Mouse (Mus musculus): ENCODE measurements around the gene Gm20518.

Gene Gm20518

GRCm38 (mm10) chr16:17891567-17891959 is at the start of gene Gm20518:
Gene Gm20518 (minus strand): TSS chr16:17891671.
- peak; percentile 100 for DNase-seq

- DNase-seq: no peak
These were observed 47.8 kb upstream of the Gm20518 start for GRCm38 (mm10) chr16:17939255-17939751.

GRCm38 (mm10) chr16:17938821-17939220 is 47.4 kb upstream of the Gm20518 start:
- peak; percentile 79 to 80 for DNase-seq

- DNase-seq: no peak
These were observed 46.7 kb upstream of the Gm20518 start for GRCm38 (mm10) chr16:17938187-17938586.

GRCm38 (mm10) chr16:17936776-17937175 is 45.3 kb upstream of the Gm20518 start:
- DNase-seq: no peak

- DNase-seq: no peak
These were observed 43.0 kb upstream of the Gm20518 start for GRCm38 (mm10) chr16:17934445-17934910.

GRCm38 (mm10) chr16:17933594-17934444 is 42.3 kb upstream of the Gm20518 start:
- DNase-seq: no peak

- DNase-seq: no peak
These were observed 40.5 kb upstream of the Gm20518 start for GRCm38 (mm10) chr16:17931906-17932460.

- DNase-seq: peak; percentile 29 to 46
These were observed 38.2 kb upstream of the Gm20518 start for GRCm38 (mm10) chr16:17929631-17930030.

- peak in 1 of 2 experiments; percentile 10 for DNase-seq
These were observed 37.7 kb upstream of the Gm20518 start for GRCm38 (mm10) chr16:17929211-17929610.

GRCm38 (mm10) chr16:17928627-17929104 is 37.2 kb upstream of the Gm20518 start:
- DNase-seq: peak; percentile 55 to 62

- peak; percentile 68 to 76 for DNase-seq
These were observed 36.7 kb upstream of the Gm20518 start, which contains the start of gene Slc25a1 for GRCm38 (mm10) chr16:17928087-17928580. Gene Slc25a1 (minus strand): TSS chr16:17928219.

- peak; percentile 32 to 48 for DNase-seq
These were observed 36.0 kb upstream of the Gm20518 start for GRCm38 (mm10) chr16:17927351-17928082.

- peak in 1 of 2 experiments; percentile 45 for DNase-seq
These were observed 30.7 kb upstream of the Gm20518 start for GRCm38 (mm10) chr16:17922163-17922538.

- DNase-seq: peak; percentile 96 to 97
These were observed 30.1 kb upstream of the Gm20518 start for GRCm38 (mm10) chr16:17921325-17922162.

- no peak for DNase-seq
These were observed 29.1 kb upstream of the Gm20518 start for GRCm38 (mm10) chr16:17920586-17920985.

GRCm38 (mm10) chr16:17914307-17915249 is 23.1 kb upstream of the Gm20518 start, which contains the start of gene Gsc2:
Gene Gsc2 (minus strand): TSS chr16:17915059.
- DNase-seq: no peak

- peak; percentile 93 for DNase-seq
These were observed 19.7 kb upstream of the Gm20518 start, which contains the start of gene Ess2 for GRCm38 (mm10) chr16:17911052-17911595. Gene Ess2 (minus strand): TSS chr16:17911348.

GRCm38 (mm10) chr16:17898462-17898861 is 7.0 kb upstream of the Gm20518 start, which contains the start of the genes Dgcr2 and Tssk2:
Gene Dgcr2 (minus strand): TSS chr16:17898562.
Gene Tssk2 (plus strand): TSS chr16:17898637.
- no peak for DNase-seq

GRCm38 (mm10) chr16:17896091-17896490 is 4.6 kb upstream of the Gm20518 start:
- no peak for DNase-seq
